Mouse (Mus musculus) spleen, adult 2 months (tissue): ENCODE measurements around the gene Ugt1a8. TPM values are rescaled to one million over a fixed set of nuclear protein-coding genes. Genes with fewer than 3 reads are reported as not detected.

Experiments used
- DNase-seq, 2 experiments: peaks; one replicate each; pipeline versions ENCODE4 v3.0.0 to v3.0.0-alpha.2; 2012 to 2021; ENCODE audit warnings: low spot score in 2 of 2, low read depth in 1 of 2
- H3K27ac ChIP-seq: fragments of 200-500 bp; 2 replicates; pipeline ENCODE4 v1.5.1; 2012; ENCODE audit warnings: low read length, inconsistent platforms; ENCODE audit not compliant: insufficient read depth
- H3K27me3 ChIP-seq: fragments of 200-500 bp; 2 replicates; pipeline ENCODE4 v1.6.1; 2012; ENCODE audit warnings: mild to moderate bottlenecking, moderate library complexity, low read length, inconsistent platforms; ENCODE audit not compliant: control insufficient read depth, insufficient read depth
- H3K36me3 ChIP-seq: fragments of 200-500 bp; 2 replicates; pipeline ENCODE4 v1.6.1; 2012; ENCODE audit warnings: mild to moderate bottlenecking, low read length, inconsistent platforms; ENCODE audit not compliant: control insufficient read depth, insufficient read depth
- H3K4me1 ChIP-seq: fragments of 200-500 bp; 2 replicates; pipeline ENCODE4 v1.6.1; 2011; ENCODE audit warnings: inconsistent platforms; ENCODE audit not compliant: control insufficient read depth, insufficient read depth, insufficient read length
- H3K4me3 ChIP-seq: fragments of 200-500 bp; 2 replicates; pipeline ENCODE4 v1.5.1; 2011; ENCODE audit warnings: mild to moderate bottlenecking, inconsistent platforms; ENCODE audit not compliant: insufficient read depth, insufficient read length; ENCODE audit errors: extremely low read depth
- CTCF ChIP-seq: fragments of 200-500 bp; IDR thresholded peaks from 2 replicates; pipeline ENCODE4 v1.5.1; 2011; ENCODE audit warnings: mild to moderate bottlenecking, inconsistent platforms; ENCODE audit not compliant: insufficient read depth, insufficient read length, insufficient replicate concordance; ENCODE audit errors: extremely low read depth
- POLR2A ChIP-seq: fragments of 200-500 bp; IDR thresholded peaks from 2 replicates; pipeline ENCODE4 v1.6.1; 2011; ENCODE audit warnings: low read depth, low read length, inconsistent platforms
- WGBS: fragments of 180-500 bp; shearing (Covaris S2); methylation state at CpG from one replicate; pipeline ENCODE4 v1.1.7; 2018; 5-methylcytosine and 5-hydroxymethylcytosine counted together
- polyA plus RNA-seq: library from polyadenylated mRNA; depleted of rRNA; stranded (reverse); fragments of >200 nt; gene quantifications from 2 replicates; pipeline ENCODE4 v1.2.3, GENCODE M21; 2012

The Ugt1a8 gene
- polyA plus RNA-seq, 1 experiment, result not detected

- H3K4me3 ChIP-seq, result no peak overlapping the region
- WGBS, result 68% methylated on average over 7 of the region's 7 CpGs
- no peaks in the 10 kb centered on the region for H3K27me3 ChIP-seq
- no peaks in the 10 kb centered on the region for H3K36me3 ChIP-seq
- no peak overlapping the region for H3K27ac ChIP-seq
- H3K4me1 ChIP-seq, result no peaks in the 10 kb centered on the region
- DNase-seq, result no peak
- TF ChIP-seq CTCF (no peak), POLR2A (no peak)
Measured at GRCm38 (mm10) chr1:88231803-88232499, 144.3 kb downstream of the Ugt1a8 start.

- TF ChIP-seq CTCF, result no peak
- WGBS, result 53% methylated on average over 3 of the region's 3 CpGs
- no peaks in the 10 kb centered on the region for H3K27me3 ChIP-seq
- H3K4me3 ChIP-seq, result no peak overlapping the region
- no peaks in the 10 kb centered on the region for H3K4me1 ChIP-seq
- no peaks in the 10 kb centered on the region for H3K36me3 ChIP-seq
- H3K27ac ChIP-seq, result no peak overlapping the region
- DNase-seq, result no peak
Measured at GRCm38 (mm10) chr1:88232664-88233380, 145.2 kb downstream of the Ugt1a8 start.

GRCm38 (mm10) chr1:88233421-88234247 lies 146.0 kb downstream of the Ugt1a8 start:
- 67% methylated on average over 14 of the region's 14 CpGs for WGBS
- H3K27me3 ChIP-seq, result no peaks in the 10 kb centered on the region
- H3K27ac ChIP-seq, result no peak overlapping the region
- H3K4me3 ChIP-seq, result no peak overlapping the region
- no peaks in the 10 kb centered on the region for H3K4me1 ChIP-seq
- no peak for DNase-seq
- H3K36me3 ChIP-seq, result no peaks in the 10 kb centered on the region
- TF ChIP-seq POLR2A (no peak), CTCF (no peak)

GRCm38 (mm10) chr1:88234248-88234610 lies 146.6 kb downstream of the Ugt1a8 start:
- Histone ChIP-seq H3K27me3 (no peaks in the 10 kb centered on the region), H3K4me1 (no peaks in the 10 kb centered on the region), H3K36me3 (no peaks in the 10 kb centered on the region), H3K27ac (no peak overlapping the region), H3K4me3 (no peak overlapping the region)
- DNase-seq, result no peak
- TF ChIP-seq POLR2A (no peak), CTCF (no peak)
- 64% methylated on average over 4 of the region's 4 CpGs for WGBS

- Histone ChIP-seq H3K27me3 (no peaks in the 10 kb centered on the region), H3K4me3 (no peak overlapping the region), H3K36me3 (no peaks in the 10 kb centered on the region), H3K4me1 (no peaks in the 10 kb centered on the region), H3K27ac (no peak overlapping the region)
- no peak for TF ChIP-seq CTCF
- no peak for TF ChIP-seq POLR2A
- DNase-seq, result no peak
- WGBS, result 43% methylated on average over 5 of the region's 5 CpGs
Measured at GRCm38 (mm10) chr1:88234646-88235045, 147.0 kb downstream of the Ugt1a8 start.

GRCm38 (mm10) chr1:88235046-88235893 lies 147.7 kb downstream of the Ugt1a8 start:
- TF ChIP-seq POLR2A (no peak), CTCF (no peak)
- no peak overlapping the region for H3K27ac ChIP-seq
- H3K4me1 ChIP-seq, result no peaks in the 10 kb centered on the region
- no peak overlapping the region for H3K4me3 ChIP-seq
- no peaks in the 10 kb centered on the region for H3K27me3 ChIP-seq
- no peak for DNase-seq
- WGBS, result 66% methylated on average over 11 of the region's 11 CpGs
- no peaks in the 10 kb centered on the region for H3K36me3 ChIP-seq
